Mouse (Mus musculus) olfactory bulb, adult 2 months (tissue): ENCODE data around the gene Gatc.
A peak's percentile ranks its signal among the peaks of the same experiment; 100 is the strongest.

Source experiments
- CTCF ChIP-seq: fragments of 200-500 bp; IDR thresholded peaks from 2 replicates; pipeline ENCODE4 v1.5.1; 2012; ENCODE audit warnings: low read depth, mild to moderate bottlenecking, low read length, moderate library complexity; ENCODE audit not compliant: insufficient read depth
- POLR2A ChIP-seq: fragments of 200-500 bp; IDR thresholded peaks from 2 replicates; pipeline ENCODE4 v1.6.1; 2012; ENCODE audit warnings: mild to moderate bottlenecking, low read depth, low read length, moderate library complexity; ENCODE audit not compliant: insufficient read depth

DNA sequence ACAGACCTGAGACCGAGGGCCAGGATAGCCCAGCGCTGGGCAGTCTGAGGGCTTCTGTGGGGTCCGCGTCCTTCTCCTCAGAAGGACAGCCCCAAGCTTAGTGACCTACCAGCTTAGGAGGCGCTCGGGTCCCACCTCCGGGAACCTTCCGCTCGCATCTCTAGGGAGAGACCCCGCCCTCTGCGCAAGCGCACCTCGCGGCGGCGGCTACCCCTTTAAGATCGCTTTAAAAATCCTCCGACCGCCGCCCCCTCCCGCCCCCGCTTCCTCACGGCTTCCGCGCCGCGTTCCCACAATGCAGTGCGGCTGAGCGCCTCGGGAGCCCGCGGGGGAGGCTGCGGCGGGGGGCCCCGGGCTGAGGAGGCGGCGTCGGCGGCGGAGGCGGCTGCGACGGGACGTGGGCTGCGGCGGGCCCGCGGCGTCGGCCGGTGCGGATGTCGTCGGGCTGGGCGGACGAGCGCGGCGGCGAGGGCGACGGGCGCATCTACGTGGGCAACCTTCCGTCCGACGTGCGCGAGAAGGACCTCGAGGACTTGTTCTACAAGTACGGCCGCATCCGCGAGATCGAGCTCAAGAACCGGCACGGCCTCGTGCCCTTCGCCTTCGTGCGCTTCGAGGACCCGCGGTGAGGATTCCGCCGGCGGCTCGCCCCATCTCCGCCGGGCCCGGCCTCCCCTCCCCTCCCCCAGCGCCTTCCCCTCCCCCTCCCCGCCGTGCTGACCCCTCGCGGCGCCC lies 13.9 kb downstream of the Gatc start, which contains the start of gene Srsf9:
- no peak for TF ChIP-seq CTCF
- TF ChIP-seq POLR2A: peak; percentile 81
